Mouse (Mus musculus): ENCODE results near the gene Ngdn.
"Not testable (repeated sequence)": the region's sequence is repeated elsewhere in the genome, so short reads cannot be mapped to it uniquely, and the experiment has no call there.

DNA sequence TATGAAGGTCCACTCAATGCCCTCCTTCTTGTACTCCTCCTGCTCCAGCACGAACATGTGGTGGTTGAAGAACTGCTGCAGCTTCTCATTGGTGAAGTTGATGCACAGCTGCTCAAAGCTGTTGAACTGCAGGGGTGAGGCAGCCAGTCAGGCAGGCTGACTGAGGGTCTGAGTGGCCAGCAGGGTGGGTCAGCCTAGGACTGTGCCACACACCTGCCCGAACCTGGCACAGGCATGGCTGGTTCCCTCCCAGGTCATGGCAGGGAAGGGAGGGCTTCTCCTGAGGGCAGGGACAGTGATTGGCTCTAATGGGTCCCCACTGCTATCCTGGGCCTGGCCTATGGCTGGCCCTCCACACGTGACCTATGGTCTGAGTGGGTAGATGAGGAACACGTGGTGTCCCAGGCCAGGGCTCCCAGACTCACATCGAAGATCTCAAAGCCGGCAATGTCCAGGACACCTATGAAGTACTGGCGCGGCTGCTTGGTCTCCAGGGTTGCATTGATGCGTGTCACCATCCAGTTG is 26.8 kb upstream of the Ngdn start:
- TF ChIP-seq MAFK (IDR thresholded peaks at IDR 0.05; ENCODE audit: insufficient replicate concordance, low read length); NELFE (IDR thresholded peaks at IDR 0.05; ENCODE audit: low read depth, low read length); CTCF (conservative IDR thresholded peaks at IDR 0.05 in 1 of 2, IDR thresholded peaks at IDR 0.05 in 1 of 2; ENCODE audit: low read depth in 2 of 2, low read length in 2 of 2); EP300 (IDR thresholded peaks at IDR 0.05; ENCODE audit: low read length); POLR2A (IDR thresholded peaks at IDR 0.05; ENCODE audit: low read depth, low read length); E2F4 (IDR thresholded peaks at IDR 0.05; ENCODE audit: insufficient replicate concordance, low read depth, low read length); PAX5 (IDR thresholded peaks at IDR 0.05; ENCODE audit: low read length): not testable (repeated sequence)

Data from CH12.LX (cell line).